In genomic region chr7:66438787-66439669, GRCm38 (mm10) we compare ENCODE assay signal across 19 mouse cellular contexts. TPM values are rescaled to one million over a fixed set of nuclear protein-coding genes. Genes with fewer than 3 reads are reported as not detected.
DNase-seq lines count a peak whose midpoint lies in the region; ATAC-seq and TF ChIP-seq lines count a peak whose summit lies in the region.
"Had no signal": no experiment of that assay in that cellular context is flagged by ENCODE, and none has a peak within 500 bp of the region (broad histone marks: within the 10 kb centered on the region; RNA-seq: fewer than 3 reads in every experiment).

No protein-coding gene starts in this region.

- DNase-seq in lung, embryonic 14.5 days, result peak; percentile 23
- DNase-seq in lung, postnatal 14 days, result no peak
- DNase-seq in kidney, postnatal 4 days, result peak; percentile 35 to 56
- DNase-seq in yolk sac, embryonic 10.5 days (ENCODE audit: low spot score), result peak; percentile 18
- no peak for DNase-seq in ovary, adult 18-20 months (ENCODE audit: low spot score)
- no peak for DNase-seq in heart, adult 8-10 months (ENCODE audit: low spot score)
- DNase-seq: cerebellum, adult 2 months; cerebellum, postnatal 36 days; gastrocnemius, postnatal 36 days; liver, postnatal 0 days; thymus, adult 2 months had no signal

- H3K27me3 ChIP-seq in intestine, postnatal 0 days (replicated peaks; ENCODE audit: control insufficient read depth, insufficient read depth, low read length), result no peaks in the 10 kb centered on the region
- H3K27me3 ChIP-seq in intestine, embryonic 15.5 days (replicated peaks), result no peaks in the 10 kb centered on the region
- H3K27me3 ChIP-seq in lung, embryonic 14.5 days (ENCODE audit: insufficient read depth, low read length), result no peaks in the 10 kb centered on the region
- H3K27me3 ChIP-seq: hindbrain, embryonic 12.5 days had no signal

- WGBS in intestine, postnatal 0 days, result 49% methylated on average over 12 of the region's 12 CpGs
- 52% methylated on average over 12 of the region's 12 CpGs for WGBS in intestine, embryonic 15.5 days
- 52% methylated on average over 12 of the region's 12 CpGs for WGBS in lung, embryonic 14.5 days

- H3K36me3 ChIP-seq in intestine, postnatal 0 days (ENCODE audit: control insufficient read depth, insufficient read depth), result no peaks in the 10 kb centered on the region
- H3K36me3 ChIP-seq in intestine, embryonic 15.5 days, result no peaks in the 10 kb centered on the region
- H3K36me3 ChIP-seq in lung, embryonic 14.5 days (ENCODE audit: insufficient read depth), result no peaks in the 10 kb centered on the region
- H3K36me3 ChIP-seq: G1E; hindbrain, embryonic 12.5 days; limb, embryonic 10.5 days had no signal

- no peak overlapping the region for H3K27ac ChIP-seq in intestine, postnatal 0 days (ENCODE audit: low read depth, low read length)
- H3K27ac ChIP-seq in intestine, embryonic 15.5 days, result no peak overlapping the region
- H3K27ac ChIP-seq in lung, embryonic 14.5 days (ENCODE audit: low read depth), result 0 out of 2 replicates have a peak overlapping the region, but pooled peaks have one; percentile 12
- H3K27ac ChIP-seq: hindbrain, embryonic 12.5 days; limb, embryonic 10.5 days had no signal

- no peak overlapping the region for H3K9ac ChIP-seq in intestine, postnatal 0 days (ENCODE audit: low read depth, low read length)
- no peak overlapping the region for H3K9ac ChIP-seq in intestine, embryonic 15.5 days
- no peak overlapping the region for H3K9ac ChIP-seq in lung, embryonic 14.5 days
- H3K9ac ChIP-seq: hindbrain, embryonic 12.5 days; liver, postnatal 0 days had no signal

- H3K9me3 ChIP-seq in intestine, postnatal 0 days (ENCODE audit: control insufficient read depth), result no peaks in the 10 kb centered on the region
- H3K9me3 ChIP-seq in intestine, embryonic 15.5 days, result no peaks in the 10 kb centered on the region
- H3K9me3 ChIP-seq in lung, embryonic 14.5 days (ENCODE audit: low read depth, low read length), result no peaks in the 10 kb centered on the region
- H3K9me3 ChIP-seq: G1E; hindbrain, embryonic 12.5 days; limb, embryonic 10.5 days had no signal

- H3K4me1 ChIP-seq in intestine, postnatal 0 days (replicated peaks; ENCODE audit: control insufficient read depth, insufficient read depth, low read length), result no peaks in the 10 kb centered on the region
- H3K4me1 ChIP-seq in intestine, embryonic 15.5 days (replicated peaks), result peaks cover 9% of the 10 kb centered on the region; the same call in 1 of the 2 replicates
- peaks cover 10% of the 10 kb centered on the region; the same call in 1 of the 2 replicates for H3K4me1 ChIP-seq in lung, embryonic 14.5 days (ENCODE audit: insufficient read depth)

- H3K4me3 ChIP-seq in intestine, postnatal 0 days (ENCODE audit: low read depth, low read length), result no peak overlapping the region
- no peak overlapping the region for H3K4me3 ChIP-seq in intestine, embryonic 15.5 days (replicated peaks)
- no peak overlapping the region for H3K4me3 ChIP-seq in lung, embryonic 14.5 days (ENCODE audit: low read depth, low read length)
- H3K4me3 ChIP-seq: hindbrain, embryonic 12.5 days; limb, embryonic 10.5 days had no signal

- no peak for TF ChIP-seq CTCF in intestine, postnatal 0 days (IDR thresholded peaks at IDR 0.05; ENCODE audit: low read depth)
- TF ChIP-seq CTCF in lung, embryonic 14.5 days (IDR thresholded peaks at IDR 0.05; ENCODE audit: low read depth), result no peak

- no peak overlapping the region for H3K4me2 ChIP-seq in intestine, postnatal 0 days (replicated peaks; ENCODE audit: low read depth)
- H3K4me2 ChIP-seq in intestine, embryonic 15.5 days (replicated peaks), result no peak overlapping the region
- no peak overlapping the region for H3K4me2 ChIP-seq in lung, embryonic 14.5 days
- H3K4me2 ChIP-seq: hindbrain, embryonic 12.5 days had no signal

- ATAC-seq in intestine, postnatal 0 days, result peak; percentile 42; the same call in 1 of the 2 replicates
- ATAC-seq in intestine, embryonic 15.5 days, result no peak
- ATAC-seq in lung, embryonic 14.5 days (ENCODE audit: insufficient read depth), result no peak
- ATAC-seq: forebrain, embryonic 16.5 days; inflammation-experienced regulatory T-cells, adult 6 months; liver, postnatal 0 days; midbrain, embryonic 16.5 days had no signal

RNA-seq across cellular contexts. Expression of gene Aldh1a3, which starts 11.7 kb away (rescaled TPM):
- polyA plus RNA-seq in intestine, postnatal 0 days (2015; fragmentation: Nextera tagmentation; extraction: Ambion mirVana), result 45.4 and 46.6 TPM in 2 replicates
- 16.9 and 17.6 TPM in 2 replicates for polyA plus RNA-seq in intestine, embryonic 15.5 days (2015; fragmentation: Nextera tagmentation; extraction: Ambion mirVana)
- polyA plus RNA-seq in lung, embryonic 14.5 days (2014; fragmentation: Nextera tagmentation; extraction: Ambion mirVana), result 1.4 and 1.5 TPM in 2 replicates
- 1 to 10 TPM in 3 of 4 experiments, under 1 TPM in 1; 0.90 to 1.4 (median 1.2) TPM for total RNA-seq in heart, adult 8-10 months (2022)
- polyA plus RNA-seq: G1E had no signal

RNA-seq across cellular contexts. Expression of gene Lrrk1, which starts 50.9 kb away (rescaled TPM):
- 6.1 and 8.0 TPM in 2 replicates for polyA plus RNA-seq in intestine, postnatal 0 days (2015; fragmentation: Nextera tagmentation; extraction: Ambion mirVana)
- 15.7 and 16.9 TPM in 2 replicates for polyA plus RNA-seq in intestine, embryonic 15.5 days (2015; fragmentation: Nextera tagmentation; extraction: Ambion mirVana)
- polyA plus RNA-seq in lung, embryonic 14.5 days (2014; fragmentation: Nextera tagmentation; extraction: Ambion mirVana), result 23.3 and 25.8 TPM in 2 replicates
- 10 to 100 TPM in 1 of 4 experiments, 1 to 10 TPM in 3; 8.8 to 10.2 (median 9.7) TPM for total RNA-seq in heart, adult 8-10 months (2022)
- polyA plus RNA-seq: G1E had no signal

Comparison
In these comparisons a context has a peak if more than half of its experiments do, and no peak if none do; other contexts are left out.
1. DNase-seq: peak in lung, embryonic 14.5 days (single experiment), kidney, postnatal 4 days (2 of 2) and yolk sac, embryonic 10.5 days (single experiment); none in lung, postnatal 14 days (single experiment), ovary, adult 18-20 months (single experiment) and heart, adult 8-10 months (single experiment).